Mouse (Mus musculus) kidney, embryonic 15.5 days (tissue): Measurements from ENCODE around the gene Gm28998. TPM values are rescaled to one million over a fixed set of nuclear protein-coding genes. Genes with fewer than 3 reads are reported as not detected.
"Not testable (repeated sequence)": the region's sequence is repeated elsewhere in the genome, so short reads cannot be mapped to it uniquely, and the experiment has no call there.

Experiments used
- ATAC-seq: fragments of 200-750 bp; cut with Nextera tagmentation; replicated peaks from 2 replicates; pipeline ENCODE4 v1.8.0; 2017; ENCODE audit warnings: moderate TSS enrichment; ENCODE audit not compliant: low FRiP score
- H3K27ac ChIP-seq: fragments of 300-500 bp; sonication (generic); 2 replicates; pipeline ENCODE4 v1.5.1; 2015; ENCODE audit warnings: mild to moderate bottlenecking, inconsistent platforms
- H3K27me3 ChIP-seq: fragments of 300-500 bp; sonication (generic); 2 replicates; pipeline ENCODE4 v1.6.1; 2015; ENCODE audit warnings: inconsistent platforms
- H3K36me3 ChIP-seq: fragments of 300-500 bp; sonication (generic); 2 replicates; pipeline ENCODE4 v1.6.1; 2015; ENCODE audit warnings: inconsistent platforms
- H3K4me1 ChIP-seq: fragments of 300-500 bp; sonication (generic); 2 replicates; pipeline ENCODE4 v1.6.1; 2015; ENCODE audit warnings: inconsistent platforms
- H3K4me2 ChIP-seq: fragments of 300-500 bp; sonication (generic); 2 replicates; pipeline ENCODE4 v1.6.1; 2015; ENCODE audit warnings: moderate library complexity, mild to moderate bottlenecking, inconsistent platforms
- H3K4me3 ChIP-seq: fragments of 300-500 bp; sonication (generic); replicated peaks from 2 replicates; pipeline ENCODE4 v1.5.1; 2015; ENCODE audit warnings: mild to moderate bottlenecking, inconsistent platforms
- H3K9ac ChIP-seq: fragments of 300-500 bp; sonication (generic); 2 replicates; pipeline ENCODE4 v1.6.1; 2015; ENCODE audit warnings: mild to moderate bottlenecking, inconsistent platforms
- H3K9me3 ChIP-seq: fragments of 300-500 bp; sonication (generic); replicated peaks from 2 replicates; pipeline ENCODE4 v1.6.1; 2016; ENCODE audit warnings: inconsistent platforms
- WGBS: fragments of 180-500 bp; shearing (Covaris S2); methylation state at CpG from one replicate; pipeline ENCODE4 v1.1.7; 2015; ENCODE audit warnings: mixed read lengths; 5-methylcytosine and 5-hydroxymethylcytosine counted together
- polyA plus RNA-seq: library from polyadenylated mRNA; unstranded; fragments of >200 nt; fragmentation: Nextera tagmentation; extraction: Ambion mirVana; gene quantifications from 2 replicates; pipeline ENCODE4 v1.2.1, GENCODE M21; 2015

Gm28998 gene
- not detected in 2 replicates for polyA plus RNA-seq

- H3K9me3 ChIP-seq, H3K36me3 ChIP-seq, H3K27me3 ChIP-seq, ATAC-seq, H3K4me1 ChIP-seq, H3K4me3 ChIP-seq, H3K9ac ChIP-seq, H3K27ac ChIP-seq, H3K4me2 ChIP-seq: not testable (repeated sequence)
- WGBS: no CpG with 5 or more reads among the region's 8 CpGs
Observed at GRCm38 (mm10) chrY:7253487-7253886, at the start of gene Gm28998. Gene Gm28998 (plus strand): TSS chrY:7253787.

Other genes starting within 250 kb of the Gm28998 start
- not detected in 2 replicates for gene Gm21244, start 84.5 kb upstream of the Gm28998 start, polyA plus RNA-seq
- not detected in 2 replicates for gene Gm21788, start 151.2 kb downstream of the Gm28998 start, polyA plus RNA-seq